Mouse (Mus musculus): ENCODE measurements around the gene Gm1113.

- TF ChIP-seq CTCF (IDR thresholded peaks at IDR 0.05; ENCODE audit: extremely low read depth, insufficient read depth, insufficient read length, insufficient replicate concordance) (no peak), POLR2A (IDR thresholded peaks at IDR 0.05; ENCODE audit: low read depth, low read length) (no peak)
Measured at GRCm38 (mm10) chr9:35541941-35542340, 23.9 kb upstream of the Gm1113 start.
